Mouse (Mus musculus) cerebellum, adult 2 months (tissue): ENCODE results near the gene Eddm3b.

ENCODE experiments used
- CTCF ChIP-seq: fragments of 200-500 bp; IDR thresholded peaks from 2 replicates; pipeline ENCODE4 v1.5.1; 2011; ENCODE audit warnings: low read depth, mild to moderate bottlenecking, control low read depth, low read length, moderate library complexity, borderline replicate concordance; ENCODE audit not compliant: insufficient read depth
- POLR2A ChIP-seq: fragments of 200-500 bp; IDR thresholded peaks from 2 replicates; pipeline ENCODE4 v1.6.1; 2011; ENCODE audit warnings: low read length, control low read depth, borderline replicate concordance; ENCODE audit not compliant: insufficient read depth

DNA sequence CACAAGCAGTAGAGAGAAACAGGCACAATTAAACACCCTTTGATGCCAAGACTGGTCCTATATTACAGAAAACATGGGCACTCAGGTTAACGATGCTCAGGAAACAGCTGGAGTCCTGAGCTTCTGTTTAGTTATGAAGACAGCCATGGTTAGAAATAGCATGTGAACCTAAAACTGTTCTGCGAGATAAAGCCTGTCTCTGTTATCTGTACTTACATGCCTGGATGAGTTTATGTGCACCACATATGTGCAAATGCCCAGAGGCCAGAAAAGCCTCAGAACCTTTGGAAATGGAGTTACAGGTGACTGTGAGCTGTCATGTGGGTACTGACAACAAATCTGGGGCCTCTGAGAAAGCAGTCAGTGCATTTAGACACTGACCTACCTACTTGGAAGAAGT is 29.7 kb downstream of the Eddm3b start:
- TF ChIP-seq POLR2A, result no peak
- TF ChIP-seq CTCF, result no peak
